Mouse (Mus musculus): Measurements from ENCODE around the gene Xkrx. TPM values are rescaled to one million over a fixed set of nuclear protein-coding genes. Genes with fewer than 3 reads are reported as not detected.
"Not testable (repeated sequence)": the region's sequence is repeated elsewhere in the genome, so short reads cannot be mapped to it uniquely, and the experiment has no call there.

Xkrx gene
- total RNA-seq (2015; ENCODE audit: low replicate concordance) (1.7 TPM in 1 of 2 replicates, not detected in the other), total RNA-seq (2017; ENCODE audit: low replicate concordance) (not detected in 2 replicates)

DNA sequence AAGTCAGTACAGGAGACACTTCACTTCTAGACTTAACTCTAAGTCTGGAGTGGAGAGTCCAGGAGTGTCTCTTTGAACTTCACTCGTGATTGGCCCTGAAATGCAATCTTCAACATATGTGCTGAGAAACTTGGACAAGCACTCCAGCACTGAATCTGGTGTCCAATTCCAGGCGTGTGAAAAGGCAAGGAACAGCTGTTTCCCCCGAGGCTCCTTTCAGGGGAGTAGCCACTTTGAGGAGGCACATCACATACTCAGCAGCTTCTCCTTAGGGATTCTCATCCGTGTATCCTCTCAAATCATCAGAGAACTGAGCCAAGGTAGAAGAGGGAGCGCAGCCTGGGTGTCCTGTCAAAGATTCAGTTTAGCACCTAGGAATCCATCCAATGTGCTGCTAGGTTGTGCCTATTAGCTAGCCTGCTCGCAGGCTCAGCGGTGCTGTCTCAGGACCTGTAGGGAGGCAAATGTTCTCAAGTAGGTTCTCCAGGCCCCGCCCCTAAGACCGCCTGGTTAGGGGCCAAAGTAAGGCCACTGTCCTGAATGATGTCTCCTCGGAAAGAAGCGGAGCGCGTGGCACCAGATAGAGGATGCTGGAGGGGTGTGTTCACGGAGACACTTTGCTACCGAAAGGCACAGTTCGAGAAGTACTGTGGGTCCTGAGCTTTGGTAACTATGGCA, at the start of gene Xkrx:
Gene Xkrx, minus strand, starts transcription at position 34 of the 678 bp plus-strand sequence.
- no peak for ATAC-seq (replicated peaks; ENCODE audit: low FRiP score, poor library complexity, severe bottlenecking)

DNA sequence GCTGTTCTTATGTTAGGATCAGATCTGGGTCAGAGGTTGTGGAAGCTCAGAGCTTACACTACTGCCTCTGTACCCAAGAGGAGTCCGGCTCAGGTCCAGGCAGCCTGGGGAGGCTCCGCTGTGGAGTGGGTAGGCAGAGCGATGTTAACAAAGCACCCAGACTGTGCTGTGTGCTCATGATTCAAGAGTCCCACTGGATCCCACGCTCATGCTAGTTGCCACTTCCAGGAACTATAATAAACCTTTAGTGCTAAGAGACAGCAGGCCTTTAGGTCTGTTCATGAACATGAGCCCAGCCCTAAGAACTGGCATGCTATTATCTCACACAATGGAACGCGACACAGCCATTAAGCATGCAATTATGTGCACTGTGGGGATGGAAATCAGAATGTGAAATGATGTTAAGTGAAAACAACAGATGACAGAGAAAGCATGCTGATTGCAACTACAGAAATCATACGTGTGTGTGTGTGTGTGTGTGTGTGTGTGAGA, 49.3 kb upstream of the Xkrx start:
- no peak for ATAC-seq (replicated peaks; ENCODE audit: low FRiP score, poor library complexity, severe bottlenecking)

DNA sequence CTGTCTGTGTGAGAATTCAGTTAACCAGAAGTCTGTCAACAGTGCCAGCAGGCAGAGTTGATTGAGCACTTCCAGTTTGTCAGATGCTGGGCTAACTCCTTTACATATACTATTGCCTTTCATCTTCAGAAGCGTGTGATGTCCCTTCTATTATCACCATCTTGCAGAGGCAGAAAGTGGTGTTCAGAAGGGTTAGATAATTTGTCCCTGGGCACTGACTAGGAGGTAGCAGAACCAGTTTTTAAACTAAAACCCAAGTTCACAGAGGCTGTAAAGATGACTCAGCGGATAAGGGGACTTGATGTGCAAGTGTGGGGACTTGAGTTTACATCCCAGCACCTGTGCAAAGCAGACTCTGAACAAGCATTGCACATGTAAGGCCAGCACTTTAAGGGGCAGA, 46.6 kb upstream of the Xkrx start:
- ATAC-seq (replicated peaks; ENCODE audit: low FRiP score, poor library complexity, severe bottlenecking), result peak; percentile 57; the same call in 1 of the 2 replicates

DNA sequence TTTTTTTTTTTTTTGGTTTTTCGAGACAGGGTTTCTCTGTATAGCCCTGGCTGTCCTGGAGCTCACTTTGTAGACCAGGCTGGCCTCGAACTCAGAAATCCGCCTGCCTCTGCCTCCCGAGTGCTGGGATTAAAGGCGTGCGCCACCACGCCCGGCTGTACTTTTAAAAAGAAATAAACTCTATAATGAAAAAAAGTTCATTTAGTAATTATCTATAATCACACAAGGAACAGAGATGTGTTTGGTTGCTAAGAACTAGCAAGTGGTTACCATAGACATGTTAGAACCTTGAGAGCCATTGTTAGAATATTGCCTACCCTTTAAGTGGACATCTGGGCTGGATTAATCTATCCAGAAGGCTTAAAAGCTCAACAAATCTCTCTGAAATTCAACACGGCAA, 25.3 kb upstream of the Xkrx start, which contains the start of gene Arl13a:
Gene Arl13a, plus strand, starts transcription at position 301 of the 400 bp plus-strand sequence.
- not testable (repeated sequence) for ATAC-seq (replicated peaks; ENCODE audit: low FRiP score, poor library complexity, severe bottlenecking)

DNA sequence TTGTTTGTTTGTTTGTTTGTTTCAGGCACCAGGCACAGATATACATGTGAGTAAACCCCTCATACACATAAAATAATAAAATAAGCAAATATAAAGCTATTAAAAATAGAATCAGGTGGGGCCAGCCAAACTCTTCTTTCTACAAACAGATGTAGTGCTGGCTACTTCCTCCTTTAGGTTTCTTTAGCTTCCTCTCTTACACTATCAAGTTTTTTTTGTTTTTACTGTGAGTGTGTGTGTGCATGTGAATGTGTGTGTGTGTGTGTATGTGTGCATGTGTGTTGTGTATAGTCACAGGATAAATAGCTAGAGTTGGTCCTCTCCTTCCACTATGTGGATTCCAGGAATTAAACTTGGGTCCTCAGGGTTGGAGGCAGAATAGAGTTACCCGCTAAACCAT, 12.8 kb upstream of the Xkrx start:
- no peak for ATAC-seq (replicated peaks; ENCODE audit: low FRiP score, poor library complexity, severe bottlenecking)

DNA sequence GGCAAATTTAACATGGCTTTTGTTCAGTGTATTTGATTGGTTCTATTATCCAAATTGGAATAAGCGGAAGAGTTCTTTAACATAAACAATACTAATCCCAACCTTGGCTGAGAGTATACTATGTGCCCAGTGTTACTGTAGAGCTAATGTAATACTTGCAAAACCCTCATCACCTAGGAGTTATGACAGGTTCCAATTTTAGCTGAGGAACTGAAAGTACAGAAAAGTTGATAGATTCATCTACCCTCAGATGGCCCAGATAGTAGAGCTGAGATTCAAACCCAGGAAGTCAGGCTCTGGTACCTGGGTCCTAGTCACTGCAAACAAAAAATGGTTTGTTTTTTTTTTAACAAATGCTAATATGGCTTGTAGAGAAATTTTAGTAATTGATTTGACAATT, 8.7 kb upstream of the Xkrx start:
- ATAC-seq (replicated peaks; ENCODE audit: low FRiP score, poor library complexity, severe bottlenecking), result no peak

DNA sequence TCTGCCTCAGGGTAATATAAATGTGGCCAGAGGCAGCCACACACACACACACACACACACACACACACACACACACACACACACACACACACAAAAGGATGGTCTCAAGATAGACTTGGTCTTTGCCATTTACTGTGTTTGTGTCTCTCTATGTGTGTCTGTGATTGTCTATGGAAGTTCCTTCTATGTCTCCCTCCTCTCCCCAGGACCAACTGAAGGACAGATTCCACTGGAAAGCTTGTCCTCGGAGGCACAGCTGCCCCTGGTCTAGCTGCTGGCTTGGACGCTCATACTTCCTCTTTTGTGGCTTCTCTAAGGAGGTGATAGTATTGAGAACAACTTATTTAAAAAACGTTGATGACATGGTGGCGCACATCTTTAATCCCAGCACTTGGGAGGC, 1.6 kb upstream of the Xkrx start:
- no peak for ATAC-seq (replicated peaks; ENCODE audit: low FRiP score, poor library complexity, severe bottlenecking)

DNA sequence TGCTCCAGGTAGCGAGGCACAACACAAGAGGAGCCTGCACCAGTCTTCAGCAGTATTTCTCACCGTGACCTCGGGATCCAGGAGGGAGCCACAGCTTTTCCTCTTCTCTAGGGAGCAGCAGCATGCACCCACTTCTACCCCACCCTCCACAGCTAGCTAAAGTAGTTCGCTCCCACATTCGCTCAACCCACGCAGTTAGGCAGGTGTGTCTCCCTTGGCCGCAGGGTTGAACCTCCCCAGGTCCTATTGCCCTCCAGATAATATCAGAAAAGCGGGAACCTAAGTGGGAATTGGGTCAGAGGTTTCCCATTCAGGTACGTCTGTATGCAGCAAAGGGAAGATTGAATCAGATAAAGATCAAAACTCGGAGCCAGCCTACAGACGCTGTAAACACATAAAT, 950 bp upstream of the Xkrx start:
- ATAC-seq (replicated peaks; ENCODE audit: low FRiP score, poor library complexity, severe bottlenecking), result no peak

DNA sequence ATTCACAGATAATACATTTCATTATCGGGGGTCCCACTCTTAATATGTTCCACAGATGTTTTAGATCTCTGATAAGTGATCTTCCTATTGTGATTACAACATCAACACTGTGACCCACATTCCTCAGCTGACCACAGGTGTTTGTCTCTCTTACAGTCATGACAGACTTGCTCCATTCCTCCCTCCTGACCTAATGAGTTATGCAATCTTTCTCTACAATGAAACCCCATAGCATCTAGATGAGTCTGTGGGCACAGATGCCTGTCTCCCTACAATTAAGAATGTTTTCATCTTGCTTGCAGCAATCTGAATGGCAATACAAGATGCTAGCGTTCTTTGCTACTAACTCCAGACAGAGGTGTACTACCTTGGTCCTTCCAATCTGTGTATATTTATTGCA, 1.4 kb downstream of the Xkrx start:
- ATAC-seq (replicated peaks; ENCODE audit: low FRiP score, poor library complexity, severe bottlenecking), result no peak

DNA sequence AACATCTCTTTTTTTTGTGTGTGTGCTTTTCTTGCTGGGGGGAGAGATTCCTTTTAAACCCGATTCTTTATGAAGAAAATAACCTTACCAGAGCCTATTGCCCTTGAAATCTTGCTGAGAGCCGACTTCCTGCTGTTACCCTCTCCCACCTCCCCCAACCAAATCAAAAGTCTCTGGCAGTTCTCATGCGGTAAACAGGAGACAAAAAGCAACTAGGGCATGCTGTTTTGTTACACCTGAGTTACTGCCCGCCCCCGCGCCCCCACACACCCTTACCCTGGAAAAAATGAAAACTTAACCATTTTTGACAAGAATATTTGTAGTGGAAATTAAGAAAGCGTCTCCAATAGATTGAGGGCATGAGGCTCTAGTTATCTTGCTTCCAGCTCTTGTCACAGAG, 3.7 kb downstream of the Xkrx start:
- no peak for ATAC-seq (replicated peaks; ENCODE audit: low FRiP score, poor library complexity, severe bottlenecking)

DNA sequence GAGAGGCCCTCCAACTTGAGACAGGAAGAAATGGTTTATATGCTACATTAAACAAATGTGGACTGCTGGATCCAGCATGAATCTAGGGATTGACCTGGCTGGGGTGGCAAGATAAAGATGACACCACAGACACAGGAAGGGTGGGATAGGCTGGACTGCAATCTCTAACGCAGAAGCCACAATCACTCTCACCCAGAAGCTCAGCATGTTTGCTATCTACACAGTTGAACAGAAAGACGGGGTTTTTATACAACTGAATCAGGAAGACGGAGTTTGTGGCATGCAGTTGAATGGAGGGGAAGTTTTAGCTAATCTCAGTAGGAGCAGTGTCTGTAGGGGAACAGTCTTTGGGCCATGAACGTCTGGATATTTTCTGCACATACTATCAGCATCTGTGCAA, 19.9 kb downstream of the Xkrx start:
- ATAC-seq (replicated peaks; ENCODE audit: low FRiP score, poor library complexity, severe bottlenecking), result no peak

DNA sequence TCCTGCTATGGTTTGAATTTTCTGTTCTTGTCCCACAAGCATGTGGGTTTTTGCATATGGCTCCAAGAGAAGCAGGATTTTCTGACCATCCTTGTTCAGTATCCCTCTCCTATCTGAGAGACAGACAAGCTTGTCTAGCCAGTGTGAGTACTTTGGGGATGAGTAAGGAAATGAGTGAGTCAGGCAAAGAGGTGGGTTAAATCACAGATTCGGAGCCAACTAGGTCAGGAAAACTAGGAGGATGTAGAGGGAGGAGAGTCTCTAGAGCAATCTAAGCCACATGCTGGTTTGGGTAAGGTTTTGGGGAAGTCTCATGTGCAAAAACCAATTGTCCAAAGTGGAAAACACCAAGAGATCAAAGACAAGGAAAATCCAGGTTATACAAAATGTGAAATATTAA, 20.3 kb downstream of the Xkrx start:
- no peak for ATAC-seq (replicated peaks; ENCODE audit: low FRiP score, poor library complexity, severe bottlenecking)

DNA sequence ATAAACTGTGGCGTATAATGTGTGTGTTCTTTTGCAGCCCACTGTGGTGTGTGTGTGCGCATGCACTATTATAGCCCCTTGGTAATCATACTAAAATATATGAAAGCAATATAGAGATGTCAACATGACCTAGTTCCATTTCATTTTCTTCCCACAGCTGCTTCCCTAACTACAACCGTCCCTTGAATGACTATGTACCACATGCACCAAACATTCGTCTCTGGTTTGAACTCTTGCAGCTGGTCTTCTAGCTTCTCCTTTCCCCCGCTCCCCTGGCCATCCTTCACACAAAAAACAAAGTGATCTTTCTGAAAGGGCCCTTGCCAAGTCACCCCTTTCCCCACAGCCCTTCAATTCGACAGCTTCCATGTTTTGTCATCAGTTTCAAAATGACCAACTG, 21.9 kb downstream of the Xkrx start:
- ATAC-seq (replicated peaks; ENCODE audit: low FRiP score, poor library complexity, severe bottlenecking), result no peak

DNA sequence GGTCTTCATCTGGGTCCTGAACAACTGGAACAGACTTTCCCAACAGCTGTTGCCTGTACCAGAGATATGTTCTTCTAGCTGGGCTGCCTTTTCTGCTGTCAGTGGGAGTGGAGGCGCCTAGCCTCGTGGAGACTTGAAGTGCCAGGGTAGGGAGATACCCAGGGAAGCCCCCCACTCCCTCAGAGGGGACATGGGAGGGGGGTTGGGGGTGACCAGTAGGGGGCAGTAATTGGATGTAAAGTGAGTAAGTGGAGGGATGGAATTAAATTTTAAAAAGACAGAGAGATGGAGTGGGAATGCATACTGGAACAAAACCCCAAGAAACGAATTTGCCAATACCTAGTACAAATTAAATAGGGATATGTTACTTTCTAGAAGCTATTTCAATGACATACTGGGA, 28.1 kb downstream of the Xkrx start:
- ATAC-seq (replicated peaks; ENCODE audit: low FRiP score, poor library complexity, severe bottlenecking), result no peak

DNA sequence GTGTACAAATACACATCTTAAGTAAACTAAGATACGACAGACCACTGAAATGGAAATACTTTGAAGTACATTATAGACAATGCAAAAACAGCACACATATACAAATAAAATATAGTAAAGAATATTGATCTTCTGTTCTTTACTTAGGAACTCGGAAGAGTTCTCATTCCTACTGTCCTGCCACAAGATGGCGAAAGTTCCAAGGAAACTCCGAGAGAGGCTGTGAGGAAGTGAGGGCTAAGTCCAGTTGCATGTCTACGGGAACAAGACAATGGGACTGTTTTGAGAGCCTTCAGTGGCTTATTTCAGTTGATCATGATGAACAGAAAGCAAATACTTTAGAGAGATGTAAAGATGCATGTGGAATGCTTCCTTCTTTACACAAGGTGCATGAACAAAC, 29.6 kb downstream of the Xkrx start:
- no peak for ATAC-seq (replicated peaks; ENCODE audit: low FRiP score, poor library complexity, severe bottlenecking)

DNA sequence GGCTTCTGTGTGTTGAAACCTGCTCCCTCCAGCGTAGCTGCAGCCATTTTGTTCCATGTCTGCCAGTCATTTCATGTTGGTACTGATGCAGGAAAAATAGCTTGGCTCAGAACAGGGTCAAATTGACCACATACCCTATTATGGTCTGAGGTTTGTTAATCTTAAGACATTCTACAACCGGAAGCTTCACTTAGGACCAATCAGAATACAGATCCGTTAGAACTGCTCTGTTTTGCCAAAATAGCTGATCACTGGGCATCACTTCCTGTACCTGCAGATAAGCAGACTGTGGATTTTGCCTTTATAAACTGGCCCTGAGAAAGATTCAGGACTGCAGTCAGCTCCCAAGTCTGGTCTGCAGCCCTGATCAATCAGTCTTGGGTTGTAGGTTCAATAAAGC, 33.3 kb downstream of the Xkrx start:
- no peak for ATAC-seq (replicated peaks; ENCODE audit: low FRiP score, poor library complexity, severe bottlenecking)

DNA sequence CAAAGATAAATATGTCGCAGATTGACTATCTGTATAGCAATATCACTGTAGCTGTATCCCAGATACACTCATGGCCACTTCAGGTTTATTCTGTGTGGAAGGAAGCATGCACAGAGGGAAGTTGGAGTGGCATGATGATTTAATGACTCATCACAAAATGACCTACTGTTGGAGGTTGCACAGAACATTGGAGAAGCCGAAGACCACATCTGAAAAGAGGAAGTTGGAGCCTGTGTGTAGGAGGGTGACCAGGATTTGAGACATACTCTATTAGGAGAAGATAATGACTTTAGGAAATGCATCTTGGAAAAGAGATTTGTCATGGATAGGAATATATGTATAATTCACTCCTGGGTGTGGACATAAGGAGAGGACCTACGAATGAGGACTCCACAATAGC, 45.5 kb downstream of the Xkrx start:
- ATAC-seq (replicated peaks; ENCODE audit: low FRiP score, poor library complexity, severe bottlenecking), result no peak

DNA sequence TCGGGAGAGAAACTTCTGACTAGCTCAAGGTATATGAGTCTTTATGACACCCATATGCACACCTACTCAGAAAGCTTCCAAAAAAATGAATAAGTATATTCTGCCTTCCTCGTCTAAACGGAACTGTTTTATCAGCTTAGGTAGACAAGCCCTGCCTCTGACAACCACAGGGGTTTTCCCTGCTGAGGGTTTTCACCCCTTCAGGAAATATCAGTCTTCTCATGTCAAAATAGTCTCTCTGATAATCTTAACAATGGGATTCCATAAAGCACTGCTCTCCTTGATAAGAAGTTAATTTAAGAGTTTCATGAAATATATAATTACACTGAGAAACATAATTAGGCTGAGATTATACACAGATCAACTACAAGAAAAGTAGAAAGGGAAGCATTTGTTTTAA, 50.1 kb downstream of the Xkrx start:
- ATAC-seq (replicated peaks; ENCODE audit: low FRiP score, poor library complexity, severe bottlenecking), result no peak

DNA sequence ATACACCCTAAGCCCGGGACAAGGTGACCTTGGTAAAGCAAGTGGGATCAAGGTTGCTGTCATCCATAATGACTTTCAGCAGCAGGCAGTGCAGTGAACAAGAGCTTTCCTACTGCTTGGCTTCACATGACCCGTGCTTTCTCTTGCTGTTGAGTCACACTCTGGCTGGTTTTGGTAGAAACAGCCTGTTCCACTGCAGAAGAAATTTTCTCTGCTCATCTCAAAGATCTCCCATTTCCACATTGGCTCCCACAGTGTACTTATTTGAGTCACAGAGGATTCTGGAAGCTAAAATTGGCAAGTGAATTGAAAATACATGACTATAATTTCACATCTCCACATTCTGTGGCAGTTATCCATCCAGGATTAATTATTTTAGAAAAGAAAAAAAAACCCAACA, 59.2 kb downstream of the Xkrx start:
- ATAC-seq (replicated peaks; ENCODE audit: low FRiP score, poor library complexity, severe bottlenecking), result no peak

All from erythroblast, adult 5-6 weeks (primary cell).